Mouse (Mus musculus) liver, embryonic 15.5 days (tissue): Measurements from ENCODE around the gene Gm17428. TPM values are rescaled to one million over a fixed set of nuclear protein-coding genes. Genes with fewer than 3 reads are reported as not detected.
"Not testable (repeated sequence)": the region's sequence is repeated elsewhere in the genome, so short reads cannot be mapped to it uniquely, and the experiment has no call there.

Experiments used
- ATAC-seq: fragments of 200-750 bp; cut with Nextera tagmentation; 2 replicates; pipeline ENCODE4 v1.8.0; 2017; ENCODE audit warnings: moderate number of reproducible peaks, mild to moderate bottlenecking, moderate library complexity; ENCODE audit not compliant: insufficient read depth
- H3K27ac ChIP-seq: fragments of 300-500 bp; sonication (generic); replicated peaks from 2 replicates; pipeline ENCODE4 v1.5.1; 2015; ENCODE audit warnings: mild to moderate bottlenecking, inconsistent platforms
- H3K27me3 ChIP-seq: fragments of 300-500 bp; sonication (generic); 2 replicates; pipeline ENCODE4 v1.6.1; 2015; ENCODE audit warnings: mild to moderate bottlenecking, inconsistent platforms
- H3K36me3 ChIP-seq: fragments of 300-500 bp; sonication (generic); replicated peaks from 2 replicates; pipeline ENCODE4 v1.6.1; 2015; ENCODE audit warnings: moderate library complexity, mild to moderate bottlenecking, inconsistent platforms
- H3K4me1 ChIP-seq: fragments of 300-500 bp; sonication (generic); replicated peaks from 2 replicates; pipeline ENCODE4 v1.6.1; 2015; ENCODE audit warnings: inconsistent platforms
- H3K4me2 ChIP-seq: fragments of 300-500 bp; sonication (generic); 2 replicates; pipeline ENCODE4 v1.6.1; 2015; ENCODE audit warnings: moderate library complexity, mild to moderate bottlenecking, inconsistent platforms
- H3K4me3 ChIP-seq: fragments of 300-500 bp; sonication (generic); replicated peaks from 2 replicates; pipeline ENCODE4 v1.5.1; 2015; ENCODE audit warnings: mild to moderate bottlenecking, inconsistent platforms
- H3K9ac ChIP-seq: fragments of 300-500 bp; sonication (generic); 2 replicates; pipeline ENCODE4 v1.6.1; 2015; ENCODE audit warnings: moderate library complexity, mild to moderate bottlenecking, inconsistent platforms
- H3K9me3 ChIP-seq: fragments of 300-500 bp; sonication (generic); replicated peaks from 2 replicates; pipeline ENCODE4 v1.6.1; 2016; ENCODE audit warnings: inconsistent platforms
- WGBS: fragments of 180-500 bp; shearing (Covaris S2); methylation state at CpG from one replicate; pipeline ENCODE4 v1.1.7; 2015; ENCODE audit warnings: mixed read lengths; ENCODE audit not compliant: insufficient replicate concordance; 5-methylcytosine and 5-hydroxymethylcytosine counted together
- polyA plus RNA-seq: library from polyadenylated mRNA; unstranded; fragments of >200 nt; fragmentation: Nextera tagmentation; extraction: Ambion mirVana; gene quantifications from 2 replicates; pipeline ENCODE4 v1.2.1, GENCODE M21; 2015

Gm17428 gene
- polyA plus RNA-seq, 1 experiment from 2014 or later: not detected

DNA sequence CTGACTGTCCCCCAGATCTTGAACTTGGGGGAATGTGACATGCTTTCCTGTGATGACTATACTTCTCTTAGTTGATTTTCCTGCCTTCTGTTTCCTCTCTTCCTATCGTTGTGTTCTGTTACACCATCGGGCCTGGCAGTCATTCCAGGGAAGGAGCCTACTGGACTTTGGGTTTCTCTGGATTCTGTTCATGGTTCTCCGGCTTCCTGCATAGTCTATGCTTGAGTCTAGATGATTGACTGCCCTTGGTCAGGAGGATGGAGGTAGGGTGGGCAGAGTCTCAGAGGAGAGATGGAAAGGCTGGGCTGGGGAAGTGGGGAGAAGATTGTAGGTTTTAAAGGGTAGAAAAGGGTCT lies 36.6 kb upstream of the Gm17428 start:
- Histone ChIP-seq H3K9me3 (no peaks in the 10 kb centered on the region), H3K4me3 (no peak overlapping the region), H3K36me3 (no peaks in the 10 kb centered on the region), H3K27ac (no peak overlapping the region), H3K27me3 (peaks cover 8% of the 10 kb centered on the region; the same call in 1 of the 2 replicates), H3K4me1 (no peaks in the 10 kb centered on the region), H3K4me2 (no peak overlapping the region), H3K9ac (no peak overlapping the region)
- WGBS: 48% methylated on average over 3 of the region's 3 CpGs
- ATAC-seq: no peak

DNA sequence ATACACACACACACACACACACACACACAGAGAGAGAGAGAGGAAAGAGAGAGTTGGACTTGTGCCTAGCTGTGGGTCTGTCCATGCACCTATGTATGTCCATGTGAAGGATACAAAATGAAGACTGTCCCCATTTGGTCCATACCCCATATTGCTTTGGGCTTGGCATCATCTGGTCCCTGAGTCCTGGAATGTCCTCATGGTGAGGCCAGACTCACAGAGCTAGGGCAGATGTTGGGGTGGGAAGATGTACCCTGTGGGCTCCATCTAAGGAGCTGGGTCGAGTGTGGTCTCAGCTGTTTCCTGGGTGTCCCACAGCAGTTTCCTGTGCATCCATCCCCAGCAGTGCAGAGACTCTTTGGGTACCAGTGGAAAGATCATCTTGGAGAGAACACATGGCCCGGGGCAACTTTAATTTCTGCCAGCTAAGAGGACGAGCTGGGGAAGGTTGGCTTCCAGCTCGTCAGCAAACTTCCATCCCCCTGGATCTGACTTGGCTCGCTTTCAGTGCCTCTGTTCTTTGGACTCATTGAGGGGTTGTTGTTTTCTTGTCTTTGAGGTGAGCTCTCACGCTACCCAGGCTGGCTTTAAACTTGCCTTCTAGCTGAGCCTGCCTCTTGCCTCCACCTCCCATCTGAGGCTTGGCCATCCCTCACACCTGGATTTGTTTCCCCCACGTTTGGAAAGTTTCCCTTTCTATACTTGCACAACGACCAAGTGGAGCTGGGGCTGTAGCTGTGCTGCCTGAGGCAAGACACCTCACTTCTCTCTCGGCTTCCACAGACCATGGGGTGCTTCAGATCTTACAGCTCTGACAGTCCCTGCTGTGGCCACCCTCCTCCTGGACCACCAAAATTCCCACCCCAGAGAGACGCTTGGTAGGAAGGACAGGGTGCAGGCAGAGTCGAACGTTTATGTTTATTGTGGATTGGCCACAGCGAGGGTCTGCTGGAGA lies 35.4 kb upstream of the Gm17428 start:
- Histone ChIP-seq H3K27me3 (peaks cover 8% of the 10 kb centered on the region; the same call in 1 of the 2 replicates), H3K27ac (no peak overlapping the region), H3K36me3 (no peaks in the 10 kb centered on the region), H3K4me1 (no peaks in the 10 kb centered on the region), H3K4me2 (no peak overlapping the region), H3K4me3 (no peak overlapping the region), H3K9ac (no peak overlapping the region), H3K9me3 (no peaks in the 10 kb centered on the region)
- WGBS: 43% methylated on average over 13 of the region's 13 CpGs
- no peak for ATAC-seq

DNA sequence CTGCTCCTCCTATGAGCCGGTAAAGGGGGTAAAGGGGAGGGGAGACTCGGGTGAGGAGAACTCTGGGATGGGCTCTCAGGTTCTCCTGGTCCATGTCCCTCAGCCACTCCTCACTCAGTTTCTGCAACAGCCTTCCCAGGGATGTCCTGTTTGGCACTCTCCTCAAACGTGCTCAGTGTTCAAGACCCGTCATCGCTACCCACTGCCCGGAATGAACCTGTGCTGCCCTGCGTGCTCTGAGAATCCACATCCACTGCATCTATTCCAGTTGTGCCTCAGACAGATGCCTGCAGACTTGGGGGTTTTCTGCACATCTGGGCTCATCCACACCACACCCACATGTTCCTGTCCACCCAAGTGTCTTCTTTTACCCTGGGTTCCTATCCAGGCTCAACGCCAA lies 34.3 kb upstream of the Gm17428 start:
- Histone ChIP-seq H3K27ac (no peak overlapping the region), H3K4me3 (no peak overlapping the region), H3K9ac (no peak overlapping the region), H3K4me1 (no peaks in the 10 kb centered on the region), H3K9me3 (no peaks in the 10 kb centered on the region), H3K36me3 (no peaks in the 10 kb centered on the region), H3K27me3 (0 out of 2 replicates have a peak, but pooled peaks cover 8% of the 10 kb centered on the region), H3K4me2 (no peak overlapping the region)
- ATAC-seq: no peak
- 62% methylated on average over 8 of the region's 8 CpGs for WGBS

DNA sequence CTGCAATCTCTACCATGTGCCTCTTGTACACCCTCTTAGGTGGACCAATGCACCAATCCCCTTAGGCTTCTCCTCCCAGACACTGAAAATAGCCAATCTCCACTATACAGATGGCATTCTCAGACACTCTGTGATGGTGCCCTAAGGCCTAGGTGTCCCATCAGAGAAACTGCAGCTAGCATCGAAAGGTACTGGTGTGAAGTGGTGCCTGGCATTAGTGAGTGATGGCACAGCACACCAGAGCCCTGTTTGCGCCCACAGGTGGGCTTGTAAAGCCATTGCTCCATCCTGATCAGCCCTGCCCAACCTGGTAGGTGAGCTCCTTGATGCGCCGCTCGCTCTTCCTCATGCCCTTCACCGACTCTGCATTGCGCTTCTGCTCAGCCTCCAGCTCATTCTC lies 32.8 kb upstream of the Gm17428 start:
- H3K9me3 ChIP-seq: no peaks in the 10 kb centered on the region
- no peak overlapping the region for H3K4me3 ChIP-seq
- no peaks in the 10 kb centered on the region for H3K36me3 ChIP-seq
- H3K4me2 ChIP-seq: no peak overlapping the region
- H3K4me1 ChIP-seq: no peaks in the 10 kb centered on the region
- WGBS: 79% methylated on average over 7 of the region's 7 CpGs
- H3K9ac ChIP-seq: no peak overlapping the region
- H3K27me3 ChIP-seq: 0 out of 2 replicates have a peak, but pooled peaks cover 8% of the 10 kb centered on the region
- ATAC-seq: no peak
- no peak overlapping the region for H3K27ac ChIP-seq

- 31% methylated on average over 2 of the region's 2 CpGs for WGBS
- Histone ChIP-seq H3K27ac (no peak overlapping the region), H3K4me2 (no peak overlapping the region), H3K9me3 (no peaks in the 10 kb centered on the region), H3K27me3 (0 out of 2 replicates have a peak, but pooled peaks cover 8% of the 10 kb centered on the region), H3K4me3 (no peak overlapping the region), H3K4me1 (no peaks in the 10 kb centered on the region), H3K36me3 (no peaks in the 10 kb centered on the region), H3K9ac (no peak overlapping the region)
- ATAC-seq: no peak
Measured at GRCm38 (mm10) chr14:54944939-54945338, 31.8 kb upstream of the Gm17428 start.

DNA sequence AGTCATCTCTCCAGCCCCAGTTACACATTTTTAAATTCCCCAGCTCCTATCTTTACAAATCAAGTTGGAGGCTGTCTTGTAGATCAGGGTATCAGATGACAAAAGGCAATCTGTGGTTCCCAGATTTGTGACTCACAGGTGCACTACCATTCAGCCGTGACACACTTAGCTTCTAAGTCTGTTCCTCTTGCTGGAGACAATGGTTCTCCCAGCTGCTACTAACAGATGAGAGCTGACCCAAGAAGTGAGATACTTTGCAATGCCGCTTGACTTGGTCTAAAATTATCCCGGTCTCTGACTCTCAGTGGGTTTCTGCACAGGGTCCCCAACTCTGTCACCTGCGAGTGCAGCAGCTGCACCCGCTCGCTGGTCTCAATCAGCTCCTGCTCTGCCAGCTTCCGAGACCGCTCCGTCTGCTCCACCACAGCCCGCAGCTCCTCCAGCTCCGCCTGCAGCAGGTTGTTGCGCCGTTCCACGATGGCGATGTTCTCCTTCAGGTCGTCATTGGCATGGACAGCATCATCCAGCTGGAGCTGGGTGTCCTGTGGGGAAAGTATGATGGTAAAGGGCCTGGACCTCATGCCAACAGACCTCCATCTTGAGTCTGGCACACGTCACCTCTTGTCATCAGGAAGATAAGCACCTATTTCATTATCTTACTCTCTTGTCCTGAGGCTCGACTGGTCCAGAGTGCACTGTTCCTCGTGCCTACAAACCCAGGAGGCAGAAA lies 30.6 kb upstream of the Gm17428 start:
- H3K9ac ChIP-seq: no peak overlapping the region

DNA sequence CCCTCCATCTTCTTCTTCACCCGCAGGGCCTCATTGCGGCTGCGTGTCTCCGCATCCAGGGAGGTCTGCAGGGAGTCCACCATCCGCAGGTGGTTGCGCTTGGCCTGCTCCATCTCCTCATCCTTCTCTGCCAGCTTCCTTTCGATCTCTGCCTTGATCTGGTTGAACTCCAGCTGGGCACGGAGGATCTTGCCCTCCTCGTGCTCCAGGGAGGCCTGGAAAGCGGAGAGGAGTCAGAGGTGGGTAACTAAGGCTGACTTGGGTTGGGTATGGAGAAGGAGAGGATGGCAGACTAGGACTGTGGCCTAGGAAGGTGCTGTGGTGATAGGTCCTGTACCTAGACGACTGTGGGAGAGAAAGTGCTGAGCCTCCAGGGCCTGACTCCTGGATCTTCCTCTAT lies 29.7 kb upstream of the Gm17428 start:
- H3K36me3 ChIP-seq, H3K9ac ChIP-seq, H3K4me3 ChIP-seq, H3K4me1 ChIP-seq, ATAC-seq, H3K4me2 ChIP-seq, H3K27me3 ChIP-seq, H3K27ac ChIP-seq, H3K9me3 ChIP-seq: not testable (repeated sequence)
- 68% methylated on average over 11 of the region's 11 CpGs for WGBS

More for the DNA sequence above, 30.6 kb upstream of the Gm17428 start:
- Histone ChIP-seq H3K4me2 (no peak overlapping the region), H3K27me3 (0 out of 2 replicates have a peak, but pooled peaks cover 6% of the 10 kb centered on the region), H3K27ac (no peak overlapping the region), H3K4me1 (no peaks in the 10 kb centered on the region), H3K9me3 (no peaks in the 10 kb centered on the region), H3K4me3 (no peak overlapping the region), H3K36me3 (no peaks in the 10 kb centered on the region)
- no peak for ATAC-seq
- WGBS: 66% methylated on average over 19 of the region's 19 CpGs

DNA sequence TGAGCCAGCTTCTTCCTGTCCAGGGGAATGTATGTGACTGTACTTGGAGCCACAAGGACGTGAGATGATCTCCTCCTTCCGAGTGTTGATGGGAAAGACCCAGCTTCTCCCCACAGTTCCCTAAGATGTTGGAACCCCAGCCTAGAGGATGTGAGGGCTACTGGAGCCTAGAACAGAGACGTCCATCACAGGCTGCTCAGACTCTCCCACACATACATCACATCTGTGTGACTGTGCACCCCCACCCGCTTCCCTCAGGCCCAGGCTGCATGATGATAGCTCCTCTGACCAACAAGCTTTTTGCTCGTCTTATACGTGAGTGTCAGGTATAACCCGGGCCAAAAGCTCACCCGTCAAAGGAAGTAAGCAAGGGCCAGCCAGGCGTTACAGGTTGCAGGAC lies 28.0 kb upstream of the Gm17428 start:
- 60% methylated on average over 9 of the region's 9 CpGs for WGBS
- no peak overlapping the region for H3K4me3 ChIP-seq
- H3K27me3 ChIP-seq: no peaks in the 10 kb centered on the region; the same call in 1 of the 2 replicates
- no peak for ATAC-seq
- no peaks in the 10 kb centered on the region for H3K4me1 ChIP-seq
- H3K9me3 ChIP-seq: no peaks in the 10 kb centered on the region
- no peak overlapping the region for H3K27ac ChIP-seq
- no peak overlapping the region for H3K4me2 ChIP-seq
- H3K36me3 ChIP-seq: no peaks in the 10 kb centered on the region
- H3K9ac ChIP-seq: no peak overlapping the region

- no peak overlapping the region for H3K27ac ChIP-seq
- H3K4me3 ChIP-seq: no peak overlapping the region
- H3K4me1 ChIP-seq: no peaks in the 10 kb centered on the region
- WGBS: 49% methylated on average over 12 of the region's 12 CpGs
- no peak overlapping the region for H3K9ac ChIP-seq
- no peak overlapping the region for H3K4me2 ChIP-seq
- no peaks in the 10 kb centered on the region; the same call in 1 of the 2 replicates for H3K27me3 ChIP-seq
- ATAC-seq: no peak
- H3K36me3 ChIP-seq: no peaks in the 10 kb centered on the region
- no peaks in the 10 kb centered on the region for H3K9me3 ChIP-seq
Measured at GRCm38 (mm10) chr14:54950493-54950892, 26.2 kb upstream of the Gm17428 start.

DNA sequence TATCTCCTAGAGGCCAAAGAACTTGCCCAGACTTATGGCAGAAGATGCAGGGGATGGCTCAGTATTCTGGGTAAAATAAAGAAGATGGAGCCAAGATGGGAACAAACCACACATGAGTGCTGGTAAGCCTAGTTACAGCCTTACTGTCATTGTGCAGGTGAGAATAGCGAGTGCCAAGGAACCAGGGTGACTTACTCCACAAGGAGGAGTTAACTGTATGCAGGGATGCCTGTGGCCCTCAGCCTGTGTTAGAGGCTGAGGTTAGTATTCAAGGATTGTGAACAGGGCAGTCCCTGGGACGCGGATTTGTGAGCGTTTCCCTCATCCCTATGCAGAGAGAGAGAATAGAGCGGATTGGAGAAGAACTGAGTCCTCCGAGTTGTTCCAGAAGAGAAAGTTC lies 25.1 kb upstream of the Gm17428 start:
- Histone ChIP-seq H3K27me3 (no peaks in the 10 kb centered on the region; the same call in 1 of the 2 replicates), H3K4me2 (no peak overlapping the region), H3K27ac (no peak overlapping the region), H3K9me3 (no peaks in the 10 kb centered on the region), H3K36me3 (no peaks in the 10 kb centered on the region), H3K9ac (no peak overlapping the region), H3K4me3 (no peak overlapping the region), H3K4me1 (no peaks in the 10 kb centered on the region)
- 58% methylated on average over 6 of the region's 6 CpGs for WGBS
- ATAC-seq: no peak

DNA sequence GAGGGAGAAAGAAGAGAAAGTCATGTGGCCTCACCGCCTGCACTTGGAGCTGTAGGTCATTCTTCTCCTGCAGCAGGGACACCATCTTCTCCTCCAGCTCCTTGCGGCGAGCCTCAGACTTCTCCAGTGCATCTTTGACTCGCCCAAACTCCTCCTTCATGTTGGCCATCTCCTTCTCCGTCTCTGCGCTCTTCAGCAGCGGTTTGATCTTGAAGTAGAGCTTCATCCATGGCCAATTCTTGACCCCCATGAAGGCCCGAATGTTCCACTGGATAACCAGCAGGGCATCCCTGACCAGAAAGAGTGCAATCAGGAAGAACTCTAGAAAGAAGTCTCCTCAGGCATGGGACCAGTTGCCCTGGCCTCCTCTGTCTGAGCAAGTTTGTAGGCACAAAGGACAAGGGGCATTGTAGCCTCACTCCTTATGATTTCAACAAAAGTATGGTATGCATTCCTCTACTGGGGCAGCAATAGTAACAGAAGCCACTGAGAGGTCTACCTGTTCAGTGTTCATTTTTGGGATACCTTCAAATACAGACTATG lies 23.0 kb upstream of the Gm17428 start:
- ATAC-seq: no peak
- no peaks in the 10 kb centered on the region for H3K9me3 ChIP-seq

More for the DNA sequence above, 23.0 kb upstream of the Gm17428 start:
- no peaks in the 10 kb centered on the region; the same call in 1 of the 2 replicates for H3K27me3 ChIP-seq
- no peak overlapping the region for H3K9ac ChIP-seq
- no peaks in the 10 kb centered on the region for H3K36me3 ChIP-seq
- no peaks in the 10 kb centered on the region for H3K4me1 ChIP-seq
- H3K4me3 ChIP-seq: no peak overlapping the region
- H3K4me2 ChIP-seq: no peak overlapping the region
- H3K27ac ChIP-seq: no peak overlapping the region
- WGBS: 67% methylated on average over 8 of the region's 8 CpGs
